Mouse (Mus musculus): ENCODE data around the gene Fsd2. TPM values are rescaled to one million over a fixed set of nuclear protein-coding genes. Genes with fewer than 3 reads are reported as not detected.
A peak's percentile ranks its signal among the peaks of the same experiment; 100 is the strongest.

The Fsd2 gene
- 0.07 and 0.11 TPM in 2 replicates for polyA plus RNA-seq (2015; fragmentation: Nextera tagmentation; extraction: Ambion mirVana)

GRCm38 (mm10) chr7:81566892-81567291, at the start of gene Fsd2:
Gene Fsd2 (minus strand): TSS chr7:81566944.
- 0 out of 2 replicates have a peak, but pooled peaks cover 3% of the 10 kb centered on the region for H3K4me1 ChIP-seq (ENCODE audit: control insufficient read depth, insufficient read depth, low read length)
- H3K9ac ChIP-seq (ENCODE audit: low read depth, low read length), result no peak within 1 kb of the TSS; the same call in 1 of the 2 replicates
- no peak for ATAC-seq
- H3K9me3 ChIP-seq (ENCODE audit: control insufficient read depth, low read length), result no peaks in the 10 kb centered on the region
- H3K4me3 ChIP-seq (ENCODE audit: low read length), result no peak within 1 kb of the TSS
- no peak within 1 kb of the TSS for H3K4me2 ChIP-seq (ENCODE audit: low read depth, low read length)
- WGBS, result 76% methylated on average over 9 of the region's 9 CpGs
- no peak within 1 kb of the TSS for H3K27ac ChIP-seq (ENCODE audit: low read length)
- no peaks in the 10 kb centered on the region for H3K36me3 ChIP-seq (ENCODE audit: control insufficient read depth, insufficient read depth, low read length)
- no peaks in the 10 kb centered on the region for H3K27me3 ChIP-seq (replicated peaks; ENCODE audit: control insufficient read depth, insufficient read depth, low read length)

GRCm38 (mm10) chr7:81615031-81615430, 48.3 kb upstream of the Fsd2 start:
- Histone ChIP-seq H3K27me3 (replicated peaks; ENCODE audit: control insufficient read depth, insufficient read depth, low read length) (no peaks in the 10 kb centered on the region), H3K4me3 (ENCODE audit: low read length) (no peak overlapping the region), H3K9me3 (ENCODE audit: control insufficient read depth, low read length) (no peaks in the 10 kb centered on the region), H3K27ac (ENCODE audit: low read length) (no peak overlapping the region), H3K9ac (ENCODE audit: low read depth, low read length) (no peak overlapping the region), H3K4me1 (ENCODE audit: control insufficient read depth, insufficient read depth, low read length) (no peaks in the 10 kb centered on the region), H3K4me2 (ENCODE audit: low read depth, low read length) (no peak overlapping the region), H3K36me3 (ENCODE audit: control insufficient read depth, insufficient read depth, low read length) (no peaks in the 10 kb centered on the region)
- 75% methylated on average over 8 of the region's 9 CpGs for WGBS
- no peak for ATAC-seq

- Histone ChIP-seq H3K4me2 (ENCODE audit: low read depth, low read length) (no peak overlapping the region), H3K9me3 (ENCODE audit: control insufficient read depth, low read length) (no peaks in the 10 kb centered on the region), H3K9ac (ENCODE audit: low read depth, low read length) (no peak overlapping the region), H3K36me3 (ENCODE audit: control insufficient read depth, insufficient read depth, low read length) (no peaks in the 10 kb centered on the region), H3K4me1 (ENCODE audit: control insufficient read depth, insufficient read depth, low read length) (no peaks in the 10 kb centered on the region), H3K4me3 (ENCODE audit: low read length) (no peak overlapping the region), H3K27ac (ENCODE audit: low read length) (no peak overlapping the region), H3K27me3 (replicated peaks; ENCODE audit: control insufficient read depth, insufficient read depth, low read length) (no peaks in the 10 kb centered on the region)
- WGBS, result 85% methylated on average over 13 of the region's 13 CpGs
- no peak for ATAC-seq
Observed at GRCm38 (mm10) chr7:81612856-81613635, 46.3 kb upstream of the Fsd2 start.

GRCm38 (mm10) chr7:81610125-81610524, 43.4 kb upstream of the Fsd2 start:
- Histone ChIP-seq H3K4me3 (ENCODE audit: low read length) (no peak overlapping the region), H3K4me1 (ENCODE audit: control insufficient read depth, insufficient read depth, low read length) (no peaks in the 10 kb centered on the region), H3K36me3 (ENCODE audit: control insufficient read depth, insufficient read depth, low read length) (no peaks in the 10 kb centered on the region), H3K9me3 (ENCODE audit: control insufficient read depth, low read length) (no peaks in the 10 kb centered on the region), H3K27me3 (replicated peaks; ENCODE audit: control insufficient read depth, insufficient read depth, low read length) (no peaks in the 10 kb centered on the region), H3K9ac (ENCODE audit: low read depth, low read length) (no peak overlapping the region), H3K27ac (ENCODE audit: low read length) (no peak overlapping the region), H3K4me2 (ENCODE audit: low read depth, low read length) (no peak overlapping the region)
- no peak for ATAC-seq
- WGBS, result 60% methylated on average over 18 of the region's 18 CpGs

GRCm38 (mm10) chr7:81606452-81606851, 39.7 kb upstream of the Fsd2 start:
- Histone ChIP-seq H3K27me3 (replicated peaks; ENCODE audit: control insufficient read depth, insufficient read depth, low read length) (no peaks in the 10 kb centered on the region), H3K27ac (ENCODE audit: low read length) (no peak overlapping the region), H3K4me1 (ENCODE audit: control insufficient read depth, insufficient read depth, low read length) (no peaks in the 10 kb centered on the region), H3K4me3 (ENCODE audit: low read length) (no peak overlapping the region), H3K36me3 (ENCODE audit: control insufficient read depth, insufficient read depth, low read length) (no peaks in the 10 kb centered on the region), H3K4me2 (ENCODE audit: low read depth, low read length) (no peak overlapping the region), H3K9ac (ENCODE audit: low read depth, low read length) (no peak overlapping the region), H3K9me3 (ENCODE audit: control insufficient read depth, low read length) (no peaks in the 10 kb centered on the region)
- 52% methylated on average over 5 of the region's 5 CpGs for WGBS
- no peak for ATAC-seq

GRCm38 (mm10) chr7:81605489-81605888, 38.7 kb upstream of the Fsd2 start:
- no peak overlapping the region for H3K9ac ChIP-seq (ENCODE audit: low read depth, low read length)
- WGBS, result 81% methylated on average over 4 of the region's 4 CpGs
- H3K36me3 ChIP-seq (ENCODE audit: control insufficient read depth, insufficient read depth, low read length), result no peaks in the 10 kb centered on the region
- no peaks in the 10 kb centered on the region for H3K9me3 ChIP-seq (ENCODE audit: control insufficient read depth, low read length)
- H3K27ac ChIP-seq (ENCODE audit: low read length), result no peak overlapping the region
- H3K4me3 ChIP-seq (ENCODE audit: low read length), result no peak overlapping the region
- H3K4me1 ChIP-seq (ENCODE audit: control insufficient read depth, insufficient read depth, low read length), result no peaks in the 10 kb centered on the region
- no peaks in the 10 kb centered on the region for H3K27me3 ChIP-seq (replicated peaks; ENCODE audit: control insufficient read depth, insufficient read depth, low read length)
- no peak overlapping the region for H3K4me2 ChIP-seq (ENCODE audit: low read depth, low read length)
- no peak for ATAC-seq

GRCm38 (mm10) chr7:81604991-81605390, 38.2 kb upstream of the Fsd2 start:
- Histone ChIP-seq H3K4me1 (ENCODE audit: control insufficient read depth, insufficient read depth, low read length) (peaks cover under 1% of the 10 kb centered on the region; the same call in 1 of the 2 replicates), H3K4me3 (ENCODE audit: low read length) (no peak overlapping the region), H3K9me3 (ENCODE audit: control insufficient read depth, low read length) (no peaks in the 10 kb centered on the region), H3K9ac (ENCODE audit: low read depth, low read length) (no peak overlapping the region), H3K27ac (ENCODE audit: low read length) (no peak overlapping the region), H3K27me3 (replicated peaks; ENCODE audit: control insufficient read depth, insufficient read depth, low read length) (no peaks in the 10 kb centered on the region), H3K4me2 (ENCODE audit: low read depth, low read length) (no peak overlapping the region), H3K36me3 (ENCODE audit: control insufficient read depth, insufficient read depth, low read length) (no peaks in the 10 kb centered on the region)
- 86% methylated on average over 5 of the region's 5 CpGs for WGBS
- ATAC-seq, result no peak

- WGBS, result 59% methylated on average over 8 of the region's 8 CpGs
- H3K9me3 ChIP-seq (ENCODE audit: control insufficient read depth, low read length), result no peaks in the 10 kb centered on the region; the same call in 1 of the 2 replicates
- H3K4me1 ChIP-seq (ENCODE audit: control insufficient read depth, insufficient read depth, low read length), result peaks cover 5% of the 10 kb centered on the region; the same call in 1 of the 2 replicates
- no peak overlapping the region for H3K27ac ChIP-seq (ENCODE audit: low read length)
- H3K36me3 ChIP-seq (ENCODE audit: control insufficient read depth, insufficient read depth, low read length), result peaks cover 12% of the 10 kb centered on the region
- ATAC-seq, result peak; percentile 85
- no peak overlapping the region for H3K4me3 ChIP-seq (ENCODE audit: low read length)
- no peak overlapping the region for H3K4me2 ChIP-seq (ENCODE audit: low read depth, low read length)
- no peaks in the 10 kb centered on the region for H3K27me3 ChIP-seq (replicated peaks; ENCODE audit: control insufficient read depth, insufficient read depth, low read length)
- H3K9ac ChIP-seq (ENCODE audit: low read depth, low read length), result no peak overlapping the region
Observed at GRCm38 (mm10) chr7:81599379-81600280, 32.9 kb upstream of the Fsd2 start.

GRCm38 (mm10) chr7:81597660-81598059, 30.9 kb upstream of the Fsd2 start:
- peaks cover 5% of the 10 kb centered on the region; the same call in 1 of the 2 replicates for H3K4me1 ChIP-seq (ENCODE audit: control insufficient read depth, insufficient read depth, low read length)
- H3K27me3 ChIP-seq (replicated peaks; ENCODE audit: control insufficient read depth, insufficient read depth, low read length), result no peaks in the 10 kb centered on the region
- no peaks in the 10 kb centered on the region; the same call in 1 of the 2 replicates for H3K9me3 ChIP-seq (ENCODE audit: control insufficient read depth, low read length)
- H3K4me2 ChIP-seq (ENCODE audit: low read depth, low read length), result no peak overlapping the region
- H3K27ac ChIP-seq (ENCODE audit: low read length), result no peak overlapping the region
- H3K36me3 ChIP-seq (ENCODE audit: control insufficient read depth, insufficient read depth, low read length), result peaks cover 16% of the 10 kb centered on the region
- WGBS, result 97% methylated on average over 1 of the region's 1 CpGs
- H3K9ac ChIP-seq (ENCODE audit: low read depth, low read length), result no peak overlapping the region
- no peak overlapping the region for H3K4me3 ChIP-seq (ENCODE audit: low read length)
- ATAC-seq, result peak; percentile 77
